Mouse (Mus musculus) thymus, postnatal 14 days (tissue): ENCODE data around the gene Camsap1.

ENCODE experiments used
- DNase-seq: peaks from one replicate; pipeline ENCODE4 v3.0.0; 2021

Camsap1 gene

GRCm38 (mm10) chr2:25977587-25978239 lies 5.4 kb downstream of the Camsap1 start:
- DNase-seq = no peak

GRCm38 (mm10) chr2:25975141-25975770 lies 7.8 kb downstream of the Camsap1 start:
- DNase-seq = no peak

DNA sequence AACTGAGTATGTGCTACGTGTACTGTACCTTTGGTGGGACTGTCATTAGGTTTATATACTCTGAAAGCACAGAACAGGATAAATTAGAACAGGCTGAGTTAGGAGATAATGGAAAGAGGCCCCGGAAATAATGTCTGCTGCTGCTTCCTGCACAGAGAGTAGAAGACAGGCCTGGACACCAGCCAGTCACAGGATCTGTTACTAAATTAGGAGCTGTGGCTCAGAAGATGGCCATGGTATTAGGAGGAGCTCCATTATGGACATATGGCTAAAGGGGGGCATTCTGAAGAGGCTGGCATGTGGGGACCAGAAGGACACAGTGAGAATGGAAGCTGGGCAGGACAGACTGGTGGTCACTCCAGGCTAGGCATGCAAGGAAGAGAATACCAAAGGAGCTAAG lies 12.7 kb downstream of the Camsap1 start:
- DNase-seq = no peak

GRCm38 (mm10) chr2:25969319-25969718 lies 13.8 kb downstream of the Camsap1 start:
- DNase-seq = no peak

- no peak for DNase-seq
These were observed 33.8 kb downstream of the Camsap1 start for GRCm38 (mm10) chr2:25949291-25949690.

DNA sequence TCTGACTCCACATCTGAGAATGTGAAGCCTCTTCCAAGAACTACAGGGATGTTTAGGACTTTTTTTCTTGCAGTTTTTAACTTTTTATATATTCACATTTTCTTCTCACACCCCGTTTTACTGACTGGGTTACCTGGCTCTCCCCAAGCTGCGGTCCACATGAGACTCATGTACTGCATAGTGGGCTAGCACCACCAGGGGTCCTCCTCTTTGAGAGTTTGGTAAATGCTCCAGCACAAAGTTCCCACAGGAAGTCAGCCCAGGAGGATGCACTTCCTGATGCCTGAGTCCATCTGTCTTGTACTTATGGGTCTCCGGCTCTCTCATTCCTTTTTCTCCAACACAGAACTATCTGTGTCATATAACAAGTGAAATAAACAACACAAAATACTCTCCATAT lies 35.1 kb downstream of the Camsap1 start:
- DNase-seq = no peak

GRCm38 (mm10) chr2:25943822-25944221 lies 39.3 kb downstream of the Camsap1 start:
- DNase-seq = no peak

DNA sequence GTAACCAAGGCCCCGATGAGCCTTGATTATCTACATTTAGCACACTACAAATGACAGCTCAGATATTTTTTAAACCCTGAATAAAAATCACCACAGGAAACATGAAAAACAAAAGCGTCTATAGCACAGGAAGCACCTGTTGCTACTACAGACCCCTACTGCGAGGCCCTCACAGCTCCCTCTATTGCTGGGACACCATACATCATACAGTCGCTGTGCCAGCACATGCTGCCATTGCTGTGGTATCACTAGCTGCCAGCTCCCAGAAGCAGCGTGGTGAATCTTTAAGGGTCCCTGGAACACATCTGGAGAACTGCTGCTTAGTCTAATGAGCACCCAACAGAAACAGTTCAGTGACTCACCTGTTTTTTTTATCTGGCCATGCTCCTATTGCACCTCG lies 42.6 kb downstream of the Camsap1 start:
- DNase-seq = peak; percentile 69

DNA sequence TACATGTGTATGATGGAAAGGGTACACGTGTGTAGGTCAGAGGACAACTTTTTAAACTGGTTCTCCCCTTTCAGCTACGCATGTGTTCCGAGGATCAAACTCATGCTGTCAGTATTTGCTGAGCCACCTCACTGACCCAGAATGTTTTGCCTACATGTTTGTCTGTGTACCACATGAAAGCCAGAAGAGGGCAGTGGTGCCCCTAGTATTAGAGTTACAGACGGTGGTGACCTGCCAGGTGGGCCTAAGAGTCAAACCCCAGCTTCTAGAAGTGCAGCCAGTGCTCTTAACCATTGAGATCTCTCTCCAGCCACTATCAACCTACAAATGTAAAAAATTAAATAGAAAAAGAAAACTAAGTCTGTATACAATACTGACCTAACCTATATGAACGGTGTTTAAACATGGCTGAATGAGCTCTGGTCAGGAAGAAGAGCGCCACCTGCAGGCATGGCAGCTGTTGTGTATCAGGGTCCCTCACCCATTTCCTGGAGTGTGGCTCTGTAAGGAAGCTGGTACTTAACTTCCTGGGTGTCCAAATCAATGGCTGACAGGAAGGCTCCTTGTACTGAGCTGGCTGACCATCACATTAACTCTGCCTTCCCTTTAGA lies 51.7 kb downstream of the Camsap1 start:
- DNase-seq = peak; percentile 45

DNA sequence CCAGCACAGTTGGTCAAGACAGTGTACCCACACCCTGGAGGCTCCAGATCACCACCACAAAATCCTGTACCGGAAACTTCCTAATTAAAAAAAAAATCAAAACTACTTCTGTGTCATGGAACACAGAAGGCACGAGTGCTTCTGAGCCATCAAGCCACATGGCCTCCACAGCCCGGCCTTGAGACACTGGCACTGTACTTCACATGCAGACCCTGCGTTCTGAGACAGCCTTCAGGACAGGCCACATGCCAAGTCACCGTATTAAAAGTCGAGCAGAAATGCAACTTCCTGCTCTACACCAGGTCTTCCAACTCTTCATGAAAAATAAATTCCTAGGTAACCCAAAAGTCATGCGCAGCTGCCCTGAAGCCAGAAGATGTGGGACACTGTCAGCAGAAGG lies 55.3 kb downstream of the Camsap1 start:
- no peak for DNase-seq

- DNase-seq = no peak
These were observed 58.1 kb downstream of the Camsap1 start for GRCm38 (mm10) chr2:25924934-25925333.

GRCm38 (mm10) chr2:25923799-25924198 lies 59.3 kb downstream of the Camsap1 start:
- no peak for DNase-seq

GRCm38 (mm10) chr2:25919972-25920371 lies 63.1 kb downstream of the Camsap1 start:
- DNase-seq = no peak

GRCm38 (mm10) chr2:25918408-25918807 lies 64.7 kb downstream of the Camsap1 start:
- no peak for DNase-seq

DNA sequence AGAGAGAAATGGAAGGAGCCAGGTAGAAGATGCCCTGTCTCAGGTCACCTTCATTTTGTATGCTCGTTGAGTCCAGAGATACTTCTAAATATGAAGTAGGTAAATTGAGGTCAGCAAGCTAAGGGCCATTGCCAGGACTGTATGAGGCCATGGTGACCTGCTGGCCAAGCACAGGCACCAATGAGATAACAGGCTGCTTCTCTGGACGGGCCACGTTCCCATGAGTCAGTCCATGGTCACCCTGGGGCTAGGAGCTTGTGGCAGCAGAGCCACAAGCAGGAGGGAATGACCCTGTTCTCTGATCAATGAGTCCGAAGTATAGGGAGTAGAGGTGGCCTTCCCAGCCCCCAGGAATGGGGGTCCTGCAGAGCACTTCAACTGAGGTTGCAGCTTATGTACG lies 68.3 kb downstream of the Camsap1 start:
- no peak for DNase-seq

GRCm38 (mm10) chr2:25914201-25914600 lies 68.9 kb downstream of the Camsap1 start:
- no peak for DNase-seq

GRCm38 (mm10) chr2:25913247-25913646 lies 69.8 kb downstream of the Camsap1 start:
- peak; percentile 66 for DNase-seq

- DNase-seq = no peak
These were observed 73.2 kb downstream of the Camsap1 start for GRCm38 (mm10) chr2:25909872-25910271.

- no peak for DNase-seq
These were observed 84.1 kb downstream of the Camsap1 start for GRCm38 (mm10) chr2:25898970-25899369.

DNA sequence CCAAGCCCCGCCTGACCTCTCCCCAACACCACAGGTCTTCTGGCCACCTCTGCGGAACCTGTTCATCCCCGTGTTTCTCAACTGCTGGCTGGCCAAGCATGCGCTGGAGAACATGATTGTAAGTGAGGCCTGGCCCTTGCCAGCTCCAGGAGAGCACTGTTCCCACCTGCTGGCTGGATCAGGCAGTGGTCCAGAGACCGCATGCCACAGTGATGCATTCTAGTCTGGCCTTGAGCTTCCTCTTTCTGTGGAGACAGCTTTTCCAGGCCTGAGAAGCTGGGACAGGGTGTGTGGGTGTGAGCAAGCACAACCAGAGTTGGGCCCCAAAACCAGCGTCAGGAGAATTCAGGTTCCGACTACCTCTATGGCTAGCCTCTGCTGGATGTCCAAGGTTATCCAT lies 90.6 kb downstream of the Camsap1 start:
- DNase-seq = no peak

DNA sequence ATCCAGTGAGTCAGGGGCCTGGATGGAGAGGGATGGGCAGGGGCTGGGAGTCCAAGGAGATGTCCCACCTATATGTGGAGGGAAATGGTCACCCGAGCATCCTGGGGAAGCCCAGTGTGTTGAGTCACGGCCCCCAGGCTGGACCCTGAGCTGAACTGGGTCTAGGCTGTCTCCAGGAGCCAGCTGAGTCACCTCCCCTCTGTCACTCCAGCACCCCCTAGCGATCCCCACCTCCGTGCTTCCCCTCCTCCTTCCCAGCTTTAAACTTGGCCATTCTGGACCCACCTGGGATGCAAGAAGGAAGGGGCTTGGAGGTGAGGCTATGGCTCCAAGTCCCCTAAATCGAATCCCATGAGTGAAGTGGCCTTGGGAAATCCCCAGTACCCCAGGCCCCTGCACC lies 94.9 kb downstream of the Camsap1 start:
- peak; percentile 37 for DNase-seq

GRCm38 (mm10) chr2:25887226-25887625 lies 95.9 kb downstream of the Camsap1 start:
- no peak for DNase-seq

GRCm38 (mm10) chr2:25884756-25885155 lies 98.3 kb downstream of the Camsap1 start:
- DNase-seq = no peak

- DNase-seq = no peak
These were observed 100.8 kb downstream of the Camsap1 start for GRCm38 (mm10) chr2:25882276-25882675.
